Mouse (Mus musculus): ENCODE measurements around the gene Edem3. TPM values are rescaled to one million over a fixed set of nuclear protein-coding genes. Genes with fewer than 3 reads are reported as not detected.

The Edem3 gene
- total and polyA plus RNA-seq, 2 experiments: 4.1 to 18.5 TPM

DNA sequence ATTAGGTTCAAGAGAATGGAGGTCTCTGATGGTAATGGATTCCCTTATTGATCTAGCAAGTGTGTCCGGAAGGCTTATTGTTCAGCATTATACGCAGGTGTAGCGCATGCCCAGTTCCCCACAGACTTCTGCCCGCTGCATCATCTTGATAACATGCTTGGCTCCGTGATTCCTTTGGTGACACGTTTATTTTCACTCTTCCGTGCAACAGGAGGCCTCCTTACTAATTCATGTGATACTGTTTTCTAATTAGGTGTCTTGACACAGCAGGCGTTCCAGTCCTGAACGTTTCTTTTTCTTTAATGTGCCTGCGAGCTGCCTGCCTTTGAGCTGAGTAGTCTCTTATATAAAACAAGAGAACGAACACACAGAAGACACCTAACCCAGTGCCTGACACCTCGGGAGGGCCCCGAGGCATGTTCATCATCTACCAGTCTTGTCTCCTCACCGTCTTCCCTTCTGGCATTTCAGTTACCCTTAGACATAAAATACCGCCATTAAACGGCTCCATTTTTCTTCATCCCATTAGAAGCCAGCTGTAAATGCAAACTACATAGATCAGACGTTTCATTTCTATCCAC lies 90.2 kb downstream of the Edem3 start:
- H3K9ac ChIP-seq (ENCODE audit: low read depth, low read length): no peak overlapping the region
- DNase-seq (ENCODE audit: extremely low read depth, low read depth, low spot score): no peak
- TF ChIP-seq POLR2A (IDR thresholded peaks at IDR 0.05; ENCODE audit: extremely low read depth, insufficient read depth, low read length): no peak
- TF ChIP-seq CTCF (IDR thresholded peaks at IDR 0.05; ENCODE audit: low read depth, low read length): no peak
- WGBS: 84% methylated on average over 17 of the region's 17 CpGs
- H3K36me3 ChIP-seq (ENCODE audit: control insufficient read depth, insufficient read depth, low read length): no peaks in the 10 kb centered on the region
- no peaks in the 10 kb centered on the region for H3K4me1 ChIP-seq (ENCODE audit: control insufficient read depth, insufficient read depth, low read length)
- H3K4me3 ChIP-seq (ENCODE audit: insufficient read depth, low read depth, low read length): no peak overlapping the region
- H3K27me3 ChIP-seq (ENCODE audit: control insufficient read depth, insufficient read depth, low read length): no peaks in the 10 kb centered on the region
- no peak overlapping the region for H3K27ac ChIP-seq (replicated peaks; ENCODE audit: insufficient read depth, low read depth, low read length)
- H3K79me2 ChIP-seq (ENCODE audit: control insufficient read depth, insufficient read depth, low read length): no peaks in the 10 kb centered on the region

GRCm38 (mm10) chr1:151845926-151846782 lies 91.0 kb downstream of the Edem3 start:
- Histone ChIP-seq H3K4me3 (ENCODE audit: insufficient read depth, low read depth, low read length) (no peak overlapping the region), H3K4me1 (ENCODE audit: control insufficient read depth, insufficient read depth, low read length) (no peaks in the 10 kb centered on the region), H3K9ac (ENCODE audit: low read depth, low read length) (no peak overlapping the region), H3K27ac (replicated peaks; ENCODE audit: insufficient read depth, low read depth, low read length) (no peak overlapping the region), H3K27me3 (ENCODE audit: control insufficient read depth, insufficient read depth, low read length) (no peaks in the 10 kb centered on the region), H3K36me3 (ENCODE audit: control insufficient read depth, insufficient read depth, low read length) (no peaks in the 10 kb centered on the region), H3K79me2 (ENCODE audit: control insufficient read depth, insufficient read depth, low read length) (no peaks in the 10 kb centered on the region)
- no peak for DNase-seq (ENCODE audit: extremely low read depth, low read depth, low spot score)
- TF ChIP-seq POLR2A (IDR thresholded peaks at IDR 0.05; ENCODE audit: extremely low read depth, insufficient read depth, low read length) (no peak), CTCF (IDR thresholded peaks at IDR 0.05; ENCODE audit: low read depth, low read length) (no peak)
- 70% methylated on average over 19 of the region's 19 CpGs for WGBS

DNA sequence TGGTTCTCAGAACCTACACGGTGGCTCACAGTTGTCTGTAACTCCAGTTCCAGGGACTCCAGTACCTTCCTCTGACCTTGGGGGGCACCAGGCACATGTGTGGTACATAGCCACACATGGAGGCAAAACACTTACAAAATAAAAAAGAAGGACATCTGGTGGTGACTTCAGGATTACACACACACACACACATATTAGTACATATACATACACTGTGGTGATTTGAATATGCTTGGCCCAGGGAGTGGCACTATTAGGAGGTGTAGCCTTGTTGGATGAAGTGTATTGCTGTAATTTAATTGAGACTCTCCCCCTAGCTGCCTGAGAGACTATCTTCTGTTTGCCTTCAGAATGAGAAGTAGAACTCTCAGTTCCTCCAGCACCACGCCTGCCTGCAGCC lies 93.1 kb downstream of the Edem3 start:
- Histone ChIP-seq H3K4me3 (ENCODE audit: insufficient read depth, low read depth, low read length) (no peak overlapping the region), H3K27me3 (ENCODE audit: control insufficient read depth, insufficient read depth, low read length) (no peaks in the 10 kb centered on the region), H3K27ac (replicated peaks; ENCODE audit: insufficient read depth, low read depth, low read length) (no peak overlapping the region), H3K9ac (ENCODE audit: low read depth, low read length) (no peak overlapping the region), H3K79me2 (ENCODE audit: control insufficient read depth, insufficient read depth, low read length) (no peaks in the 10 kb centered on the region), H3K36me3 (ENCODE audit: control insufficient read depth, insufficient read depth, low read length) (no peaks in the 10 kb centered on the region), H3K4me1 (ENCODE audit: control insufficient read depth, insufficient read depth, low read length) (no peaks in the 10 kb centered on the region)
- DNase-seq (ENCODE audit: extremely low read depth, low read depth, low spot score): no peak
- no peak for TF ChIP-seq POLR2A (IDR thresholded peaks at IDR 0.05; ENCODE audit: extremely low read depth, insufficient read depth, low read length)
- TF ChIP-seq CTCF (IDR thresholded peaks at IDR 0.05; ENCODE audit: low read depth, low read length): no peak
- WGBS: 97% methylated on average over 2 of the region's 2 CpGs

DNA sequence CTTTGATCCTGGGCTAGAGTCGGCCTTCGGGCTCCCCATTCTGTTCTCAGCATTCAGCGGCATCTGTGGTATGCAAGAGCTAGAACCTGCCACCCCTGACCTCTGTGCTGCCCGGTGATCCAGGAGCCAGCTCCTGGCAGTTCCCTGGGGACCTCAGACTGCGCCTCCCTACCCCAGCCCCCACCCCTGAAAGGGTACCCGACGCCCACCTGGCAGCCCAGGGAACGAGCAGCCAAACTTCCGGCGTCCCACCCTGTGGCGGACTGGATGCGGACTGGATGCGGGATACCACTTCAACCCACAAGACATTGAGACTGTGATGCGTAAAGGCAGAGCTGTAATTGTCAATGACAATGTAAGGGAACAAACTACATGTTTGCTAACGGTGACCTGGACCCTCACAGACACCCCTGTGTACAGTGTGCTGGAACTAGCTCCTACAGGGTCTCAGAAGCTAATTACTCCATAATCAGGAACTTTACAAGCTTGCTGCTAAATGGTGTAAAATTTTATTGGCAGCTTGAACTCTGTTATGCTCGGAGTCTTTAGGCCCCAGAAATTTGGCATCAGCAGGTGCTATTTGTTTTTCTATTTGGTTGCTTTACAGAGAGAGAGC lies 94.9 kb downstream of the Edem3 start:
- DNase-seq (ENCODE audit: extremely low read depth, low read depth, low spot score): no peak
- Histone ChIP-seq H3K9ac (ENCODE audit: low read depth, low read length) (no peak overlapping the region), H3K27ac (replicated peaks; ENCODE audit: insufficient read depth, low read depth, low read length) (no peak overlapping the region), H3K79me2 (ENCODE audit: control insufficient read depth, insufficient read depth, low read length) (no peaks in the 10 kb centered on the region), H3K4me1 (ENCODE audit: control insufficient read depth, insufficient read depth, low read length) (no peaks in the 10 kb centered on the region), H3K36me3 (ENCODE audit: control insufficient read depth, insufficient read depth, low read length) (no peaks in the 10 kb centered on the region), H3K4me3 (ENCODE audit: insufficient read depth, low read depth, low read length) (no peak overlapping the region), H3K27me3 (ENCODE audit: control insufficient read depth, insufficient read depth, low read length) (no peaks in the 10 kb centered on the region)
- no peak for TF ChIP-seq POLR2A (IDR thresholded peaks at IDR 0.05; ENCODE audit: extremely low read depth, insufficient read depth, low read length)
- TF ChIP-seq CTCF (IDR thresholded peaks at IDR 0.05; ENCODE audit: low read depth, low read length): no peak
- WGBS: 83% methylated on average over 16 of the region's 16 CpGs

DNA sequence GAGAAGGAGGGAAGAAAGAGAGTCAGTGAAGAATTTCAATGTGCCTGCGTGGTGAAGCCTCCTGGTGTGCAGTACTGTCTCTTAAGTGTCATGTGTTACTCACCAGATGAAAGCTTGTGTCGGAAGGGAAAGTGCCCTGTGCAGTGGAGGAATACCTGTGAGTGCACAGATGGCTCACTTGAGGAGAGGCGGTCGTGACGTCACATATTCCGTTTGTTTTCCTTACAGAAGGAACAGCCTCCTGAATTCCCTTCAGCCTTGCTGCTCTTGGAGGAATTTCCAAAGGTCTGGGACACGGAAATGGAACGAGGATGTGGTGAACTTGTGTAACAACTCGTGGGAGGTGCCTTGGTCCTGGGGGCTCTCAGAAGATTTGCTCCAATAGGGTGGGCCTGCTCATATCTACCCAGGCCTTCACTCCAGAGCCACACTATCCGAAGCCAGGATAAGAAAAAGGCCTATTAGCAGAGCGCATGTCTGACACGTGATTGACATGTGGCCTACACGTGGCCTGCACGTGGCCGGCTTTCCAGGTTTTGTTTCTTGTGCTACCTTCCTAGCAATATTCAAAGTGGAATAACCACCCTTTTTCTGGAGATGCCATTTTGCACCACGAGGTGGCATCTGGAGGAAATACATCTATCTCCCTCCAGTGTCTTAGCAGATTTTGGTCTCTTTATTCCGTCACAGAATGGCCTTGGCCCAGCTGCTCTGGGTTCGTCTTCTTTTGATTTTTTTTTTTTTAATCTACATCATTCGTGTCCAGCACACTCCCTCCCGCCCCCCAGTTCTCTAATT lies 96.1 kb downstream of the Edem3 start:
- DNase-seq (ENCODE audit: extremely low read depth, low read depth, low spot score): no peak
- no peaks in the 10 kb centered on the region for H3K27me3 ChIP-seq (ENCODE audit: control insufficient read depth, insufficient read depth, low read length)
- 90% methylated on average over 20 of the region's 20 CpGs for WGBS
- no peaks in the 10 kb centered on the region for H3K36me3 ChIP-seq (ENCODE audit: control insufficient read depth, insufficient read depth, low read length)
- no peak overlapping the region for H3K9ac ChIP-seq (ENCODE audit: low read depth, low read length)
- no peaks in the 10 kb centered on the region for H3K79me2 ChIP-seq (ENCODE audit: control insufficient read depth, insufficient read depth, low read length)
- no peak overlapping the region for H3K27ac ChIP-seq (replicated peaks; ENCODE audit: insufficient read depth, low read depth, low read length)
- no peak overlapping the region for H3K4me3 ChIP-seq (ENCODE audit: insufficient read depth, low read depth, low read length)
- no peaks in the 10 kb centered on the region for H3K4me1 ChIP-seq (ENCODE audit: control insufficient read depth, insufficient read depth, low read length)
- TF ChIP-seq CTCF (IDR thresholded peaks at IDR 0.05; ENCODE audit: low read depth, low read length): no peak
